ENCODE assay signal across 23 mouse cellular contexts in the genomic region with DNA sequence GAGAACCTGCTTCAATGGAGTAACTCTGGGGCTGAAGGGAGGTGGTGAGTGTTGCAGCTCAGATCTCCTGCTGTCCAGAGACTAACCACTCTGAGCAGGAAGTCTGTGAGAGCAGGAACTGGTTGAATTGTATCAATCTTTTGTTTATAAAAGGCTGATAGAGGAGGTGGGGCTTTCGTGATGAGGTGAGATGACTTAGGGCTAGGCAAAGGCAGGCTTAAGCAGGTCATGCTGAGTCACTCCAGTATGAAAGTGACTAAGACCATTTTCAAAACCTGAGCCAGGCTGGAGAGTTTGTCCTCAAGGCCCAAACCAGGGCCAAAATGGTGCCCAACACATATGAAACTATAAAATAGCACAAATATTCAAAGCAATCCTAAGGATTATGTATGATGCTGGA.
"Had no signal": no experiment of that assay in that cellular context is flagged by ENCODE, and none has a peak within 500 bp of the region (broad histone marks: within the 10 kb centered on the region; RNA-seq: fewer than 3 reads in every experiment).

No protein-coding gene starts in this region.

- H3K27me3 ChIP-seq: limb, embryonic 13.5 days; liver, embryonic 13.5 days; megakaryocyte, embryonic 14.5 days; midbrain, embryonic 13.5 days; neural tube, embryonic 13.5 days had no signal

- H3K27ac ChIP-seq: kidney, postnatal 0 days; layer of hippocampus, adult 2 months; limb, embryonic 10.5 days; limb, embryonic 13.5 days; liver, embryonic 13.5 days; macrophage; midbrain, embryonic 10.5 days; midbrain, embryonic 13.5 days; neural tube, embryonic 13.5 days had no signal

- ATAC-seq: midbrain, embryonic 13.5 days; midbrain, embryonic 16.5 days had no signal

- H3K9me3 ChIP-seq: limb, embryonic 10.5 days; limb, embryonic 13.5 days; liver, embryonic 13.5 days; midbrain, embryonic 10.5 days; midbrain, embryonic 13.5 days; neural tube, embryonic 13.5 days had no signal

- H3K4me1 ChIP-seq: limb, embryonic 10.5 days; limb, embryonic 13.5 days; liver, embryonic 13.5 days; megakaryocyte, embryonic 14.5 days; midbrain, embryonic 10.5 days; midbrain, embryonic 13.5 days; neural tube, embryonic 13.5 days had no signal

- H3K9ac ChIP-seq: limb, embryonic 13.5 days; liver, embryonic 13.5 days; midbrain, embryonic 13.5 days; neural tube, embryonic 13.5 days had no signal

- H3K4me2 ChIP-seq: limb, embryonic 13.5 days; liver, embryonic 13.5 days; midbrain, embryonic 13.5 days; neural tube, embryonic 13.5 days had no signal

- H3K4me3 ChIP-seq: layer of hippocampus, adult 2 months; limb, embryonic 10.5 days; limb, embryonic 13.5 days; liver, embryonic 13.5 days; megakaryocyte, embryonic 14.5 days; midbrain, embryonic 10.5 days; midbrain, embryonic 13.5 days; myocyte; neural tube, embryonic 13.5 days had no signal

- DNase-seq: kidney, adult 18-20 months; kidney, postnatal 25 days; layer of hippocampus, adult 9-11 months; liver, embryonic 13.5 days; lung, adult 2 months; lung, postnatal 14 days; retina, postnatal 1 day; right cerebral cortex, postnatal 25 days; spleen, adult 18-20 months; thymus, adult 18-20 months; thymus, postnatal 14 days; thymus, postnatal 4 days had no signal

- H3K36me3 ChIP-seq: limb, embryonic 10.5 days; limb, embryonic 13.5 days; liver, embryonic 13.5 days; midbrain, embryonic 10.5 days; midbrain, embryonic 13.5 days; neural tube, embryonic 13.5 days had no signal
